8 mouse cellular contexts compared by ENCODE assay signal in genomic region chr15:94403018-94403417, GRCm38 (mm10).
DNase-seq lines count a peak whose midpoint lies in the region; ATAC-seq lines count a peak whose summit lies in the region.

No protein-coding gene starts in this region.

- H3K9ac ChIP-seq in heart, embryonic 15.5 days: 0 out of 2 replicates have a peak overlapping the region, but pooled peaks have one; percentile 60
- peak overlapping the region; percentile 79 for H3K9ac ChIP-seq in embryonic facial prominence, embryonic 11.5 days (replicated peaks; ENCODE audit: low read length)
- H3K9ac ChIP-seq in hindbrain, embryonic 13.5 days: peak overlapping the region; percentile 82
- H3K9ac ChIP-seq in midbrain, embryonic 16.5 days (ENCODE audit: low read depth, low read length): peak overlapping the region; percentile 78

- no peaks in the 10 kb centered on the region for H3K36me3 ChIP-seq in heart, embryonic 15.5 days
- no peaks in the 10 kb centered on the region for H3K36me3 ChIP-seq in embryonic facial prominence, embryonic 11.5 days (replicated peaks; ENCODE audit: control insufficient read depth, insufficient read depth, low read depth, low read length)
- no peaks in the 10 kb centered on the region for H3K36me3 ChIP-seq in hindbrain, embryonic 13.5 days
- H3K36me3 ChIP-seq in midbrain, embryonic 16.5 days (ENCODE audit: control insufficient read depth, insufficient read depth, low read length): no peaks in the 10 kb centered on the region

- no peaks in the 10 kb centered on the region for H3K9me3 ChIP-seq in heart, embryonic 15.5 days (replicated peaks)
- no peaks in the 10 kb centered on the region for H3K9me3 ChIP-seq in embryonic facial prominence, embryonic 11.5 days (replicated peaks; ENCODE audit: control insufficient read depth, low read length)
- H3K9me3 ChIP-seq in hindbrain, embryonic 13.5 days: no peaks in the 10 kb centered on the region
- no peaks in the 10 kb centered on the region for H3K9me3 ChIP-seq in midbrain, embryonic 16.5 days (replicated peaks; ENCODE audit: control insufficient read depth, low read length, poor library complexity, severe bottlenecking)

- ATAC-seq in heart, embryonic 15.5 days (replicated peaks; ENCODE audit: insufficient number of reproducible peaks, insufficient read depth, low FRiP score, low read depth): no peak
- ATAC-seq in embryonic facial prominence, embryonic 11.5 days (replicated peaks; ENCODE audit: insufficient number of reproducible peaks, low FRiP score, low TSS enrichment, low read depth): no peak
- no peak for ATAC-seq in hindbrain, embryonic 13.5 days (ENCODE audit: low FRiP score)
- ATAC-seq in midbrain, embryonic 16.5 days: no peak
- no peak for ATAC-seq in monocyte, adult 5-6 weeks (replicated peaks; ENCODE audit: insufficient number of reproducible peaks, low FRiP score, low TSS enrichment, poor library complexity, severe bottlenecking)

- H3K4me1 ChIP-seq in heart, embryonic 15.5 days (replicated peaks): peaks cover 14% of the 10 kb centered on the region
- H3K4me1 ChIP-seq in embryonic facial prominence, embryonic 11.5 days (ENCODE audit: control insufficient read depth, insufficient read depth, low read length): peaks cover 5% of the 10 kb centered on the region
- H3K4me1 ChIP-seq in hindbrain, embryonic 13.5 days (replicated peaks): peaks cover 17% of the 10 kb centered on the region
- peaks cover 7% of the 10 kb centered on the region for H3K4me1 ChIP-seq in midbrain, embryonic 16.5 days (ENCODE audit: control insufficient read depth, insufficient read depth, low read length)

- peak overlapping the region; percentile 98 for H3K4me2 ChIP-seq in heart, embryonic 15.5 days
- peak overlapping the region; percentile 98 for H3K4me2 ChIP-seq in embryonic facial prominence, embryonic 11.5 days (ENCODE audit: low read depth, low read length)
- H3K4me2 ChIP-seq in hindbrain, embryonic 13.5 days: peak overlapping the region; percentile 99
- H3K4me2 ChIP-seq in midbrain, embryonic 16.5 days (ENCODE audit: low read length): peak overlapping the region; percentile 94

- H3K27me3 ChIP-seq in heart, embryonic 15.5 days: peaks cover 30% of the 10 kb centered on the region
- peaks cover 8% of the 10 kb centered on the region for H3K27me3 ChIP-seq in embryonic facial prominence, embryonic 11.5 days (ENCODE audit: control insufficient read depth, insufficient read depth, low read length)
- H3K27me3 ChIP-seq in hindbrain, embryonic 13.5 days: peaks cover 34% of the 10 kb centered on the region
- H3K27me3 ChIP-seq in midbrain, embryonic 16.5 days (ENCODE audit: control insufficient read depth, insufficient read depth, low read depth, low read length): peaks cover 7% of the 10 kb centered on the region

- WGBS in heart, embryonic 15.5 days: 9% methylated on average over 15 of the region's 15 CpGs
- WGBS in embryonic facial prominence, embryonic 11.5 days: 8% methylated on average over 15 of the region's 15 CpGs
- WGBS in hindbrain, embryonic 13.5 days: 3% methylated on average over 15 of the region's 15 CpGs
- WGBS in midbrain, embryonic 16.5 days: 5% methylated on average over 15 of the region's 15 CpGs

- no peak for DNase-seq in heart, adult 9 months (ENCODE audit: low spot score in 2 of 2)
- no peak for DNase-seq in embryonic facial prominence, embryonic 11.5 days (ENCODE audit: low spot score)
- DNase-seq in thymus, postnatal 0 days (ENCODE audit: low spot score): no peak
- no peak for DNase-seq in B cell, adult 2 months

- no peak overlapping the region for H3K27ac ChIP-seq in heart, embryonic 15.5 days
- H3K27ac ChIP-seq in embryonic facial prominence, embryonic 11.5 days (replicated peaks; ENCODE audit: low read depth, low read length): no peak overlapping the region
- no peak overlapping the region for H3K27ac ChIP-seq in hindbrain, embryonic 13.5 days
- no peak overlapping the region for H3K27ac ChIP-seq in midbrain, embryonic 16.5 days (ENCODE audit: low read length)

- H3K4me3 ChIP-seq in heart, embryonic 15.5 days: peak overlapping the region; percentile 80
- peak overlapping the region; percentile 74 for H3K4me3 ChIP-seq in embryonic facial prominence, embryonic 11.5 days (ENCODE audit: low read depth, low read length)
- H3K4me3 ChIP-seq in hindbrain, embryonic 13.5 days: peak overlapping the region; percentile 71
- peak overlapping the region; percentile 81 for H3K4me3 ChIP-seq in midbrain, embryonic 16.5 days (ENCODE audit: low read depth, low read length)
